Mouse (Mus musculus) liver, embryonic 14.5 days (tissue): ENCODE measurements at regions not wholly inside any gene's neighbourhood (a gene's known extent, or its start where the extent isn't known, plus 50 kb on each side); places are given as distances from the start of the nearest gene placed in this dataset.

Experiments used
- CTCF ChIP-seq: IDR thresholded peaks from 2 replicates; pipeline ENCODE4 v1.5.1; 2016; ENCODE audit warnings: antibody characterized with exemption, low read depth, control low read depth
- EP300 ChIP-seq: IDR thresholded peaks from 2 replicates; pipeline ENCODE4 v1.6.1; 2016; ENCODE audit warnings: antibody characterized with exemption, low read depth

DNA sequence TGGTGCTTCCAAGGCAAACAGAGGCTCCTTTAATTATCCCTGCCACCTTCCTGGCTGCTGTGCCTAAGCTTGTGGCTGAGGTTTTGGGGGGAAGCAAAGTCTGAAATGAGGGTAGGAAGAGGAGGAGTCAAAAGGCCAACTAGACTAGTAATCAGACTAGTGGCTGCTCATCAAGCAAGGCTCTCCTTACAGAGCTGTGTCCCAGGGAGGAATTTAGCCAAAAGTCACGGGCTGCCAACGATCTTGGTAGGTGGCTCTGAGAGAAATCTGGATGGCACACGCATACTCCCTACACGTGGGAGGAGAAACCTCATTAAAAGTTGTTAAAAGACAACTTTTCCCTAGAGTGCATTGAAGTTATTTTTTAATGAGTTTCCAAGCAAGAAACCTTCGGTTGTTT lies 95.4 kb downstream of the D16Ertd472e start:
- TF ChIP-seq CTCF (no peak), EP300 (no peak)
